Mouse (Mus musculus): ENCODE measurements around the gene Tspan13. TPM values are rescaled to one million over a fixed set of nuclear protein-coding genes. Genes with fewer than 3 reads are reported as not detected.

Tspan13 gene
- polyA plus RNA-seq, 1 experiment from 2014 or later, result 441 TPM

DNA sequence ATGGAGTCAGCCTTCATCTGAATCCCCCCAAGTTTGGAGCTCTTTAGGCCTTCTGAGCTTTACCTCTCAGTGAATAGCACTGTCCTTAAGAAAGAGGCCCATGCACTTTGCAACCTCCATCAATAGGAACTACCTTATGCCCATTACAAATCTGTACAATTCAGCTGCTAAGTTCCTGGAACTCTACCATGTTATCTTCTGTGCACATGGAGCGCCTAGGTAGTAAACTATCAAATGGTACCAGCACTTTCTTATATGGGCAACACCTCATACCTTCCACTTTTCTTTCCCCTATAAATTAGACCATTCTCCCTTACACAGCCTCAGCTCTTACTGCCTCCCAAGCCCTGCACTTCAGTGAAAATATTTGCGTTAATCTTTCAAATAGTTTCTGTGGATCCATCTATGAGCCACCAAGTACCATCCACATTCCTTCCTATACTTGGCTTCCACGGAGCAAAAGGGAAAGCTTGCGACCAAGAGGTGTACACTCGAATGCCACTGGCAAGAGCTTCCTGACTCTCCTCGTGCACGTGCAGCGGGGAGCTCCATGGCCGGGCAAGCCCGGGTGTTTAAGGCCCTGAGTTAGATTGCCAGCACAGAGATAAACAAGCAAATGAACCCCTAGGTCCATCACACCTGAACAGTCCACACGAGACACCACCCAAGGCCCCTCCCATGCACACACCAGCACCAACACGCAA is 11.5 kb downstream of the Tspan13 start:
- no peak overlapping the region for H3K27ac ChIP-seq (replicated peaks)
- no peaks in the 10 kb centered on the region for H3K36me3 ChIP-seq
- 90% methylated on average over 12 of the region's 12 CpGs for WGBS
- 0 out of 2 replicates have a peak, but pooled peaks have one; percentile 21 for ATAC-seq (ENCODE audit: low FRiP score)
- H3K9ac ChIP-seq (replicated peaks), result no peak overlapping the region
- peaks cover 16% of the 10 kb centered on the region; the same call in 1 of the 2 replicates for H3K4me1 ChIP-seq
- no peaks in the 10 kb centered on the region for H3K27me3 ChIP-seq (replicated peaks)
- 0 out of 2 replicates have a peak, but pooled peaks cover 9% of the 10 kb centered on the region for H3K9me3 ChIP-seq (replicated peaks)
- no peak overlapping the region for H3K4me2 ChIP-seq
- H3K4me3 ChIP-seq (replicated peaks), result no peak overlapping the region

DNA sequence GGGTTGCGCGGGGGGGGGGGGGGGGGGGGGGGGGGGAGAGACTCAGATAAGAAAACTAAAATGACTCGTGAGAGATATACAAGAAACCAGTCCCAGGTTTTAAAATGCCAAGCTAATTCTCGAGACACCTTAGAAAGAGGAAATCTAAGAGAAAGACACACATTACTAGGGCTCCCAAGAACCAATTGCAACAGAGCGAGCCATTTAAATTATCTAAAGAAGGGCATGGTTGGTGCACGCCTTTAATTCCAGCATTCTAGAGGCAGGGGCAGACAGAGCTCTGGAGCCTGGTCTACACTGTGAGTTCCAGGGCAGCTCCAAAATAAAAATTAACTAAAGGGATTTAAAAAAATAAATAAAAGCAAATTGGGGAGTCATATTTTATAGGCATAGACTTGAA is 12.6 kb downstream of the Tspan13 start:
- 77% methylated on average over 4 of the region's 6 CpGs for WGBS
- 0 out of 2 replicates have a peak, but pooled peaks cover 4% of the 10 kb centered on the region for H3K9me3 ChIP-seq (replicated peaks)
- H3K4me2 ChIP-seq, result no peak overlapping the region
- no peak for ATAC-seq (ENCODE audit: low FRiP score)
- H3K27ac ChIP-seq (replicated peaks), result no peak overlapping the region
- H3K9ac ChIP-seq (replicated peaks), result no peak overlapping the region
- no peak overlapping the region for H3K4me3 ChIP-seq (replicated peaks)
- no peaks in the 10 kb centered on the region for H3K36me3 ChIP-seq
- no peaks in the 10 kb centered on the region for H3K27me3 ChIP-seq (replicated peaks)
- peaks cover 19% of the 10 kb centered on the region; the same call in 1 of the 2 replicates for H3K4me1 ChIP-seq

DNA sequence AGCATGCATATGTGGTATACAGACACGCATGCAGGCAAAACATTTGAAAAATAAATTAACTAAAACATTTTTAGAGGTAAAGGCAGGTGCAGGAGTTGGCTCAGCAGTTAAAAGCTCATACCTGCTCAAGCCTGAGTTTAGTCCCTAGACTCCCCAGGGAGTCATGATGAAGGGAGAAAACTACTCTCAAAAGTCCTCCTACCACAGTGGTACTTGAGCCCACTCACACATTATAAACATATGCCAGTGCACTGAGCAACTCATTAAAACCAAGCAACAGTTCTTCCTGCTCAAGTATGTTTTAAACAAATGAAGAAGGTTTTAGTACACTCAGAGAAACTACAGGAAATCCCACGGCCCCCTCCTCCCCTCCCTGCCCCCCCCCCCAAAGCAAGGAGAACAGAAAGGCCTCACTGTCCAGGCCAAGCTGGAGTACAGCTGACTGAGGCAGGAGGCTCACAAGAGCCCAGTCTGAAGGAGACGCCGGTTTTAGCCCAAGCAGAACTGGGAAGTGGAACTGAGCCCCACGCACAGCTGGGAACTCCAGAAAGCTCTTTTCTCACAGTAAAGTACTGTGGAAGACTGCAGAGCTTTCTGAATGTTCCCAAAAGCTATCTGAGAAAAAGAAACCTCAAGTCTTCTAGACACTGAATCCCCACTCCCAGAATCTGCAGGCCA is 13.2 kb downstream of the Tspan13 start:
- no peak for ATAC-seq (ENCODE audit: low FRiP score)

DNA sequence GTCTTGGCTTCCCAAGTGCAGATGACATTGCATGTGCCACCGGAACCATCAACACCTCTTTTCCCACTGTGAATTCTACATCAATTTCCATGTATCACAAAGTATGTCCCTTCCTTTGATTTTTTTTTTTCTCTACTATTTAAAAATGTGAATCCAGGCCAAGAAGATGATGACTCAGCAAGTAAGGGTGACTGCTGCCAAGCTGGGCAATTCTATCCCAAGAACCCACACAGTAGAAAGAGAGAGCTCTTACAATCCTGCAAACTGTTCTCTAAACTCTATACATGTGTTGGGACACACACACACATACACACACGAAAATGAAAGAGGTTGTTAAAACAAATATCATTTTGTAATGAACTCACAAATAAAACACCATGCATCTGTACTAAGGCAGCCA is 15.1 kb downstream of the Tspan13 start:
- no peak overlapping the region for H3K27ac ChIP-seq (replicated peaks)
- H3K4me1 ChIP-seq, result peaks cover 23% of the 10 kb centered on the region
- H3K36me3 ChIP-seq, result no peaks in the 10 kb centered on the region
- ATAC-seq (ENCODE audit: low FRiP score), result no peak
- 86% methylated on average over 2 of the region's 2 CpGs for WGBS
- H3K9ac ChIP-seq (replicated peaks), result no peak overlapping the region
- H3K4me3 ChIP-seq (replicated peaks), result no peak overlapping the region
- no peaks in the 10 kb centered on the region for H3K27me3 ChIP-seq (replicated peaks)
- no peaks in the 10 kb centered on the region for H3K9me3 ChIP-seq (replicated peaks)
- H3K4me2 ChIP-seq, result no peak overlapping the region

More for the DNA sequence above, 13.2 kb downstream of the Tspan13 start:
- peaks cover 24% of the 10 kb centered on the region; the same call in 1 of the 2 replicates for H3K4me1 ChIP-seq
- WGBS, result 76% methylated on average over 5 of the region's 5 CpGs
- no peak overlapping the region for H3K4me3 ChIP-seq (replicated peaks)
- no peak overlapping the region for H3K27ac ChIP-seq (replicated peaks)
- H3K9ac ChIP-seq (replicated peaks), result no peak overlapping the region
- H3K4me2 ChIP-seq, result no peak overlapping the region
- 0 out of 2 replicates have a peak, but pooled peaks cover 4% of the 10 kb centered on the region for H3K9me3 ChIP-seq (replicated peaks)
- no peaks in the 10 kb centered on the region for H3K27me3 ChIP-seq (replicated peaks)
- no peaks in the 10 kb centered on the region for H3K36me3 ChIP-seq

DNA sequence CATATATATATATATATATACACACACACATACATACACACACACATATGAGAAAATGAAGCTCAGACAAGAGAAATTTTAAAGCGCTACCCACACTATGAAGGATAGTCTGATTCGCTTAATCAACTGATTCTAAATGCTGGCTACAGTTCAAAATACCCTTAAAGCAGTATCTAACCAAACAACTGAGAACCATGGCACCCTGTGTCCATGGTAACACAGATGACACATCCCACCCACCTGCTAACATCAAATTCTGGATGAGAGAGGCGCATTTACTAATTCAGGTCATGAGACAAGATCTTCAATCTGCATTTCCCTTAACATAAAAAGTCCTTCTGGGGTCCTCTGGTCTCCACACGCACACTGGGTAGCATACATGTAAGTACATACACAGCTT is 16.2 kb downstream of the Tspan13 start:
- no peaks in the 10 kb centered on the region for H3K9me3 ChIP-seq (replicated peaks)
- no peak for ATAC-seq (ENCODE audit: low FRiP score)
- H3K4me3 ChIP-seq (replicated peaks), result no peak overlapping the region
- H3K36me3 ChIP-seq, result peaks cover 2% of the 10 kb centered on the region; the same call in 1 of the 2 replicates
- H3K27me3 ChIP-seq (replicated peaks), result no peaks in the 10 kb centered on the region
- H3K4me2 ChIP-seq, result no peak overlapping the region
- no peak overlapping the region for H3K9ac ChIP-seq (replicated peaks)
- H3K27ac ChIP-seq (replicated peaks), result no peak overlapping the region
- 89% methylated on average over 4 of the region's 4 CpGs for WGBS
- peaks cover 21% of the 10 kb centered on the region for H3K4me1 ChIP-seq

DNA sequence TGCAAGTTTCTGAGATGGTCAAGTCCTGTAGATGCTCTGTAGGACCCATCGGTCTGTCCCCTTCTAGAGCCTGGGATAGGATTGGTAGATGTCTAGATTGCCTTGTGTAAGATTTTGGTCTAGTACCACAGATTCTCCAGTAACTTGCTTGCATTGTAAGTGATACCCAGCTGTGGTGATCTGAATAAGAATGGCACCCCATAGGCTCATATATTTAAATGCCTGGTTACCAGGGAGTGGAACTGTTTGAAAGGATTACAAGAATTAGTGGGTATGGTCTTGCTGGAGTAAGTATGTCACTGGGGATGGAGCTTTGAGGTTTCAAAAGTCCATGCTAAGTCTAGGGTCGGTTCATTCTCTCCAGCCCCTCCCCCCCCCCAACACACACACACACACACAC is 21.6 kb downstream of the Tspan13 start:
- Histone ChIP-seq H3K9ac (replicated peaks) (no peak overlapping the region), H3K4me3 (replicated peaks) (no peak overlapping the region), H3K27ac (replicated peaks) (no peak overlapping the region), H3K27me3 (replicated peaks) (no peaks in the 10 kb centered on the region), H3K36me3 (peaks cover 42% of the 10 kb centered on the region), H3K4me2 (no peak overlapping the region), H3K9me3 (replicated peaks) (no peaks in the 10 kb centered on the region), H3K4me1 (peaks cover 10% of the 10 kb centered on the region)
- no peak for ATAC-seq (ENCODE audit: low FRiP score)
- 92% methylated on average over 2 of the region's 2 CpGs for WGBS

DNA sequence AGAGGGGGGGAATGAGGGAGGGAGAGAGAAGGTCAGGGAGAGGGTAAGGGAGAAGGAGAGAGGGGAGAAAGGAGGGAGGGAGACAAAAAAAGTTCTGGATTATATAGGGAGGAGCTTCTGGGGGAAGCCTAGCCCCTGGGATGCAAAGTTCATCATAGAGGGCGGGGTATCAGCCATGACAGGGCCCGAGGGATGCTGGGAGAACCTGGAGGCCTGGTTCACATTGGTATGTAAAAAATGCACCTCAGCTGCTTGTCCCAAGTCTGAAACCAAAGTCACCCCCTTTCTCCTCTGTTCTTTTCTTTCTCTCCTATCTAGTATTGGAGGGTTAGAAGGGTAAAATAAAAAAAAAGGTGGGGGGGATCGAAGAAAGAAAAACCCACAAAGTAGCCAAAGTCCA is 22.2 kb downstream of the Tspan13 start:
- no peaks in the 10 kb centered on the region for H3K27me3 ChIP-seq (replicated peaks)
- no peak overlapping the region for H3K4me2 ChIP-seq
- no peaks in the 10 kb centered on the region for H3K9me3 ChIP-seq (replicated peaks)
- no peak overlapping the region for H3K27ac ChIP-seq (replicated peaks)
- no peak overlapping the region for H3K4me3 ChIP-seq (replicated peaks)
- ATAC-seq (ENCODE audit: low FRiP score), result no peak
- H3K4me1 ChIP-seq, result peaks cover 9% of the 10 kb centered on the region
- H3K9ac ChIP-seq (replicated peaks), result no peak overlapping the region
- H3K36me3 ChIP-seq, result peaks cover 44% of the 10 kb centered on the region
- 85% methylated on average over 3 of the region's 3 CpGs for WGBS

DNA sequence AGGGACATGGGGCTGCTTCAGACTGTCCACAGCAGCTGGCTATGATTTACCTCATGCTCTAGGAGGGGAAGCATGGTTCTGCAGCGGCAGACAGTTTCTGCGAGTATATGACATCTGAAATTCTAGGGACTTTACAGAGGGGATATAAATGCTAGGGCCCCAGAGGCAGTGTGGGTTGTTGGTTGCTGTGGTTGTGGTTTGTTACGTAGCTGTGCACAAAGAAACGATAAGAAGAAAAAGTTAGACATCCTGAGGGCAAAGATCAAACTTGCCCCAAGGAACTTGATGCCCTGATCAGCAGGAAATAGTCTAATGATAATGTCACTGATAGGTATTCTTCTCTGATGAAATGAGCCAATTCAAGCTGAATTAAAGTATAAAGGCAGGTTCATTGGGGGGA is 22.7 kb downstream of the Tspan13 start:
- H3K4me2 ChIP-seq, result no peak overlapping the region
- no peak overlapping the region for H3K9ac ChIP-seq (replicated peaks)
- H3K36me3 ChIP-seq, result peaks cover 45% of the 10 kb centered on the region
- no peak for ATAC-seq (ENCODE audit: low FRiP score)
- H3K4me1 ChIP-seq, result peaks cover 7% of the 10 kb centered on the region
- WGBS, result 82% methylated on average over 4 of the region's 4 CpGs
- H3K27me3 ChIP-seq (replicated peaks), result no peaks in the 10 kb centered on the region
- no peaks in the 10 kb centered on the region for H3K9me3 ChIP-seq (replicated peaks)
- H3K4me3 ChIP-seq (replicated peaks), result no peak overlapping the region
- H3K27ac ChIP-seq (replicated peaks), result no peak overlapping the region

DNA sequence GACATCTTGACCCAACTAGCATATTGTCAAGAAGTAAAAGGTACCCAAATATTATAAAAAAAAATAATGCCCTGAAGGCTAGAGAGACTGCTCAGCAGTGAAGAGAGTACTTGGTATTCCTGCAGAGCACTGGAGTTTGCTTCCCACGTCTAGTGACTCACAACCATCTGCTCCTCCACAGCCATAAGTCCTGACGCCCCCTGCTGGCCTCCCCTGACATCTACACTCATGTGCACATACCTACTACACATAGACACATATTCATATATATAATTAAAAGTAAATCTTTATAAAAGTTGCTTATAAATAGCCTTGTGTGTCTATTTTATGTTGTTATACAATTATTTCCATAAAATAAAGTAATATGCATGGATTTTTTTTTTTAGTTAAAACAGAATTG is 24.5 kb downstream of the Tspan13 start:
- Histone ChIP-seq H3K27me3 (replicated peaks) (no peaks in the 10 kb centered on the region), H3K9ac (replicated peaks) (no peak overlapping the region), H3K9me3 (replicated peaks) (no peaks in the 10 kb centered on the region), H3K4me2 (no peak overlapping the region), H3K4me1 (no peaks in the 10 kb centered on the region), H3K4me3 (replicated peaks) (no peak overlapping the region), H3K36me3 (peaks cover 48% of the 10 kb centered on the region), H3K27ac (replicated peaks) (no peak overlapping the region)
- ATAC-seq (ENCODE audit: low FRiP score), result no peak
- 75% methylated on average over 2 of the region's 2 CpGs for WGBS

DNA sequence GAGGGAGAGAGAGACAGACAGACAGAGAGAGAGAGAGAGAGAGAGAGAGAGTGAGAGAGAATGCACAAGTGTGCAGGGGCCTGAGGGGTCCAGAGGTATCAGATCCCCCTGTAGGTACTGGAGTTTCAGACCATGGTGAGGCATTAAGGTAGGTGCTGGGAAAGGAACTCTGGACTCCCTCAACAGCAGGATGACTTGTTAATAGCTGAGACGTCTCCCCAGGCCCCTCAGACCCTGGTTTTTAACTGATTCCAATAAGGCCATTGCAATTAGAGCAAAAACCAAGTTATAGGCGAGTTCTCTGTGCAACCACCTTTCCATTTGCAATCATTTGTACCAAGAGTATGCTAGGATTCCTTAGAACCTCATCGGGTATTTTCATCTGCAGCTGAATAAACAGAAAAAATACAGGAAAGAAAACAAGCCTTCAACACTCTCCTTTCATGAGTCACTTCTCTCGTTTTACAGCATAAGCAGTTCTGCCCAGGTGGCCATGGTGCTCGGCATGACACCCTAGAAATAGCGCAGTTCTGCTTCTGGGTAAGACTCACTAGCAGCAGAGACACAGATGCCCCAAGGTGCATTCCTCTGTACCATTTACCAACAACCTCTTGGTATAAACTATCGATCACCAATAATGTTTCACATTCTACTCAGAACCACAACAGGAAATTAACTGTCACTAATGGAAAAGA is 28.9 kb downstream of the Tspan13 start:
- Histone ChIP-seq H3K9me3 (replicated peaks) (no peaks in the 10 kb centered on the region), H3K27me3 (replicated peaks) (no peaks in the 10 kb centered on the region), H3K4me2 (no peak overlapping the region), H3K27ac (replicated peaks) (no peak overlapping the region), H3K9ac (replicated peaks) (no peak overlapping the region), H3K4me3 (replicated peaks) (no peak overlapping the region), H3K4me1 (no peaks in the 10 kb centered on the region), H3K36me3 (peaks cover 23% of the 10 kb centered on the region)
- no peak for ATAC-seq (ENCODE audit: low FRiP score)
- WGBS, result 75% methylated on average over 7 of the region's 7 CpGs

DNA sequence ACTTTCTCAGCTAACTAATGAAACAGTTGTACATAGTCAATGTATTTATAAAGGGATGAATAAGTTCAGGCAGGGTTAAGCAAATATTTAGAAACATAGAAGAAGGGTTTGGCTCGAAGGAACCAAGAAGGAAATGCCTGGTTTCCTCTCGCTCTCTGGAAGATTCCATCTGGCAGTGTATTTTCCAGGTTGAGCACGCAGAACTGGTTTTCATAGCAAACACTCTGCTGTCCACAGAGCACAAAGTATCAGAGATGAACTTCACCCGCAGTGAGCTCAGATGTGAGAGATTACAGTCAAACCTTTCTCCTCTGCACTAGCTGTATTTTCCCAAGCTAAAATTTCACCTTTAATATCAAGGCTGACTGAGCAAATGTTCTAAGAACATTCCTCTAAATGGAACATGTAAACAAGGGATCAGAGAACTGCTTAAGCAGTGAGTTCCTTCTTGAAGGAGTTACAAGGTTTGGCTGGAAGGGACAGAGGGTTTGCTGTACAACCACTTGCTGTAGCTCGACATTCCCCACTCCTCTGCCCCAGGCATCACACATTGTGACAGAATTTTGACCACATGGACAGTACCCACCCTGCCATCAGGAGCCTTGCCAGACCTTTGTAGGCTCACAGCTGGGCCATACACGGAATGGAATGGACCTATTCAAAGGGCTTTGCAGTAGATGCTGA is 33.8 kb downstream of the Tspan13 start:
- no peaks in the 10 kb centered on the region for H3K27me3 ChIP-seq (replicated peaks)
- H3K9me3 ChIP-seq (replicated peaks), result no peaks in the 10 kb centered on the region
- H3K4me1 ChIP-seq, result no peaks in the 10 kb centered on the region
- 76% methylated on average over 6 of the region's 6 CpGs for WGBS
- 0 out of 2 replicates have a peak, but pooled peaks cover 2% of the 10 kb centered on the region for H3K36me3 ChIP-seq
- H3K4me3 ChIP-seq (replicated peaks), result no peak overlapping the region
- no peak for ATAC-seq (ENCODE audit: low FRiP score)
- H3K27ac ChIP-seq (replicated peaks), result no peak overlapping the region
- no peak overlapping the region for H3K9ac ChIP-seq (replicated peaks)
- H3K4me2 ChIP-seq, result no peak overlapping the region
